In the genomic region with DNA sequence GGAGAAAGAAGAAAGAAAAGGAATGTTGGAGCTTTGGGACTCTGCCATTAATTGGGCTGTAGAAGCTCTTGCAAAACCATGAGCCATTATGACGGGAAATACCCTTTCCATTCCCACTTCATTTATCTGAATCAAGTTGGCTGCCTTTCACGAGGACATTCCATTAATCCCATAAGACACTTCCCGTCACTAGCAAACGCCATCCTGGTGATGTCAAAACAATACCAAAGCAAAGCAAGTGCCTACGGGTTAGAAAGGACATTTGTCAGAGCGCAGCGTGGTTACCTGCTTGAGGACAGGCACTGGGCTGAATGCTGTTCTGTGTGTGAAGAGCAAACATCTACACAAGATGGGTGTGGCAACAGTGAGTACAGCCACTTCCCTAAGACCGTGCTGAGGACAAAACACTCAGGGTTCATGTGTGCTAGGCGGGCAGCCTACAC, we compare ENCODE assay signal across 22 mouse cellular contexts. TPM values are rescaled to one million over a fixed set of nuclear protein-coding genes. Genes with fewer than 3 reads are reported as not detected.
A peak's percentile ranks its signal among the peaks of the same experiment; 100 is the strongest.
DNase-seq lines count a peak whose midpoint lies in the region; ATAC-seq and TF ChIP-seq lines count a peak whose summit lies in the region.
"Had no signal": no experiment of that assay in that cellular context is flagged by ENCODE, and none has a peak within 500 bp of the region (broad histone marks: within the 10 kb centered on the region; RNA-seq: fewer than 3 reads in every experiment).

No protein-coding gene starts in this region.

- H3K9me3 ChIP-seq in heart, embryonic 10.5 days: no peaks in the 10 kb centered on the region
- H3K9me3 ChIP-seq in lung, postnatal 0 days (ENCODE audit: low read length): no peaks in the 10 kb centered on the region
- H3K9me3 ChIP-seq in stomach, embryonic 16.5 days (replicated peaks; ENCODE audit: control insufficient read depth, low read length): no peaks in the 10 kb centered on the region
- H3K9me3 ChIP-seq: embryonic facial prominence, embryonic 13.5 days; limb, embryonic 15.5 days; liver, embryonic 15.5 days had no signal

- H3K27me3 ChIP-seq in heart, embryonic 10.5 days (ENCODE audit: insufficient read depth, poor library complexity, severe bottlenecking): no peaks in the 10 kb centered on the region
- no peaks in the 10 kb centered on the region for H3K27me3 ChIP-seq in lung, postnatal 0 days (replicated peaks; ENCODE audit: insufficient read depth, low read length)
- no peaks in the 10 kb centered on the region for H3K27me3 ChIP-seq in stomach, embryonic 16.5 days (ENCODE audit: control insufficient read depth, insufficient read depth, low read length)
- H3K27me3 ChIP-seq: embryonic facial prominence, embryonic 13.5 days; limb, embryonic 15.5 days; liver, embryonic 15.5 days had no signal

- no peak for TF ChIP-seq CTCF in lung, postnatal 0 days (IDR thresholded peaks at IDR 0.05)

- peak; percentile 93 for ATAC-seq in lung, postnatal 0 days
- ATAC-seq in stomach, embryonic 16.5 days (ENCODE audit: insufficient read depth, low FRiP score): peak; percentile 60; the same call in 1 of the 2 replicates
- ATAC-seq in CD4-positive, CD25-positive, alpha-beta regulatory T cell, adult 4 months: no peak
- ATAC-seq: activated CD4-positive, CD25-positive, alpha-beta regulatory T cell, adult 4 months; forebrain, embryonic 16.5 days had no signal

- H3K4me1 ChIP-seq in heart, embryonic 10.5 days: no peaks in the 10 kb centered on the region
- peaks cover 3% of the 10 kb centered on the region for H3K4me1 ChIP-seq in lung, postnatal 0 days (ENCODE audit: insufficient read depth, low read depth, low read length)
- no peaks in the 10 kb centered on the region for H3K4me1 ChIP-seq in stomach, embryonic 16.5 days (ENCODE audit: control insufficient read depth, insufficient read depth, low read length)
- H3K4me1 ChIP-seq: embryonic facial prominence, embryonic 13.5 days; limb, embryonic 15.5 days; liver, embryonic 15.5 days had no signal

- peak; percentile 95 for TF ChIP-seq EP300 in lung, postnatal 0 days (IDR thresholded peaks at IDR 0.05)

- WGBS in heart, embryonic 10.5 days: 78% methylated on average over 9 of the region's 9 CpGs
- 36% methylated on average over 9 of the region's 9 CpGs for WGBS in lung, postnatal 0 days
- WGBS in stomach, embryonic 16.5 days: 66% methylated on average over 9 of the region's 9 CpGs

- no peak overlapping the region for H3K9ac ChIP-seq in lung, postnatal 0 days (replicated peaks; ENCODE audit: low read depth)
- H3K9ac ChIP-seq in stomach, embryonic 16.5 days (ENCODE audit: low read length): no peak overlapping the region
- H3K9ac ChIP-seq: embryonic facial prominence, embryonic 13.5 days; limb, embryonic 15.5 days; liver, embryonic 15.5 days had no signal

- H3K27ac ChIP-seq in heart, embryonic 10.5 days: no peak overlapping the region
- H3K27ac ChIP-seq in lung, postnatal 0 days (ENCODE audit: low read length): peak overlapping the region; percentile 68
- no peak overlapping the region for H3K27ac ChIP-seq in stomach, embryonic 16.5 days (ENCODE audit: low read length)
- H3K27ac ChIP-seq: embryonic facial prominence, embryonic 13.5 days; layer of hippocampus, adult 2 months; limb, embryonic 15.5 days; liver, embryonic 15.5 days had no signal

- H3K36me3 ChIP-seq in heart, embryonic 10.5 days: no peaks in the 10 kb centered on the region
- H3K36me3 ChIP-seq in lung, postnatal 0 days (ENCODE audit: insufficient read depth, low read length): no peaks in the 10 kb centered on the region
- H3K36me3 ChIP-seq in stomach, embryonic 16.5 days (ENCODE audit: control insufficient read depth, insufficient read depth, low read length): no peaks in the 10 kb centered on the region
- H3K36me3 ChIP-seq: embryonic facial prominence, embryonic 13.5 days; limb, embryonic 15.5 days; liver, embryonic 15.5 days had no signal

- DNase-seq in heart, postnatal 4 days: peak; percentile 15
- DNase-seq in heart, embryonic 10.5 days (ENCODE audit: low spot score): no peak
- DNase-seq in fibroblast of lung, adult 2 months (ENCODE audit: low read depth): peak; percentile 29
- DNase-seq in lung, postnatal 0 days (ENCODE audit: low spot score): peak; percentile 95
- DNase-seq in thymus, adult 18-20 months: no peak
- DNase-seq in spleen, adult 12 weeks (ENCODE audit: low spot score): no peak
- DNase-seq: adrenal gland, postnatal 25 days; cerebellum, adult 11 months; cerebellum, postnatal 14 days; gastrocnemius, postnatal 25 days; kidney, adult 18-20 months; kidney, postnatal 14 days; right cerebral cortex, postnatal 4 days; thymus, postnatal 36 days had no signal

- no peak overlapping the region for H3K4me3 ChIP-seq in heart, embryonic 10.5 days
- H3K4me3 ChIP-seq in lung, postnatal 0 days (ENCODE audit: low read depth, low read length): no peak overlapping the region
- H3K4me3 ChIP-seq in stomach, embryonic 16.5 days (replicated peaks; ENCODE audit: low read length): no peak overlapping the region
- H3K4me3 ChIP-seq: embryonic facial prominence, embryonic 13.5 days; layer of hippocampus, adult 2 months; limb, embryonic 15.5 days; liver, embryonic 15.5 days had no signal

- H3K4me2 ChIP-seq in lung, postnatal 0 days (replicated peaks; ENCODE audit: low read depth, low read length): no peak overlapping the region
- H3K4me2 ChIP-seq in stomach, embryonic 16.5 days (ENCODE audit: low read depth, low read length): no peak overlapping the region
- H3K4me2 ChIP-seq: embryonic facial prominence, embryonic 13.5 days; limb, embryonic 15.5 days; liver, embryonic 15.5 days had no signal

RNA-seq across cellular contexts. Expression of gene Lgi2, which starts 21.1 kb away (rescaled TPM):
- total RNA-seq in heart, postnatal 4 days (2021): 1 to 10 TPM; 1.6 to 1.9 TPM
- polyA plus RNA-seq in heart, embryonic 10.5 days (2016; fragmentation: Nextera tagmentation; extraction: Ambion mirVana): 3.6 and 4.2 TPM in 2 replicates
- 2.0 and 2.1 TPM in 2 replicates for polyA plus RNA-seq in lung, postnatal 0 days (2015; fragmentation: Nextera tagmentation; extraction: Ambion mirVana)
- 7.2 and 8.0 TPM in 2 replicates for polyA plus RNA-seq in stomach, embryonic 16.5 days (2015; fragmentation: Nextera tagmentation; extraction: Ambion mirVana)
- not detected for polyA plus RNA-seq in CD4-positive, CD25-positive, alpha-beta regulatory T cell, adult 4 months (2017; shearing (Covaris generic))
- polyA plus RNA-seq: activated CD4-positive, CD25-positive, alpha-beta regulatory T cell, adult 4 months had no signal

Comparison
In these comparisons a context has a peak if more than half of its experiments do, and no peak if none do; other contexts are left out.
1. DNase-seq: peak in heart, postnatal 4 days (single experiment), fibroblast of lung, adult 2 months (single experiment) and lung, postnatal 0 days (single experiment); none in heart, embryonic 10.5 days (single experiment), thymus, adult 18-20 months (0 of 2) and spleen, adult 12 weeks (single experiment).